Mouse (Mus musculus): ENCODE measurements around the gene Il27ra. TPM values are rescaled to one million over a fixed set of nuclear protein-coding genes. Genes with fewer than 3 reads are reported as not detected.

The Il27ra gene
- polyA plus RNA-seq, 1 experiment from 2014 or later = 0.13 TPM

- no peak for ATAC-seq (ENCODE audit: insufficient read depth, low FRiP score, low TSS enrichment)
- Histone ChIP-seq H3K4me3 (ENCODE audit: low read depth, low read length) (no peak overlapping the region), H3K4me2 (ENCODE audit: low read depth) (no peak overlapping the region; the same call in 1 of the 2 replicates), H3K9ac (ENCODE audit: low read length) (no peak overlapping the region), H3K4me1 (ENCODE audit: control insufficient read depth, insufficient read depth, low read length) (peaks cover 22% of the 10 kb centered on the region; the same call in 1 of the 2 replicates), H3K27me3 (ENCODE audit: control insufficient read depth, insufficient read depth, low read length) (no peaks in the 10 kb centered on the region), H3K36me3 (ENCODE audit: control insufficient read depth, insufficient read depth, low read length) (no peaks in the 10 kb centered on the region), H3K9me3 (ENCODE audit: control insufficient read depth, low read length) (no peaks in the 10 kb centered on the region), H3K27ac (ENCODE audit: low read depth, low read length) (no peak overlapping the region)
- DNase-seq (ENCODE audit: low spot score) = no peak
- 76% methylated on average over 12 of the region's 12 CpGs for WGBS
Observed at GRCm38 (mm10) chr8:84068316-84069035, 26.1 kb upstream of the Il27ra start.

GRCm38 (mm10) chr8:84067911-84068310, 25.5 kb upstream of the Il27ra start:
- no peak for DNase-seq (ENCODE audit: low spot score)
- Histone ChIP-seq H3K27ac (ENCODE audit: low read depth, low read length) (no peak overlapping the region), H3K9ac (ENCODE audit: low read length) (no peak overlapping the region), H3K4me2 (ENCODE audit: low read depth) (peak overlapping the region; percentile 38), H3K27me3 (ENCODE audit: control insufficient read depth, insufficient read depth, low read length) (no peaks in the 10 kb centered on the region), H3K9me3 (ENCODE audit: control insufficient read depth, low read length) (no peaks in the 10 kb centered on the region), H3K36me3 (ENCODE audit: control insufficient read depth, insufficient read depth, low read length) (no peaks in the 10 kb centered on the region), H3K4me3 (ENCODE audit: low read depth, low read length) (peak overlapping the region; percentile 93; the same call in 1 of the 2 replicates), H3K4me1 (ENCODE audit: control insufficient read depth, insufficient read depth, low read length) (peaks cover 16% of the 10 kb centered on the region; the same call in 1 of the 2 replicates)
- ATAC-seq (ENCODE audit: insufficient read depth, low FRiP score, low TSS enrichment) = no peak
- 90% methylated on average over 7 of the region's 7 CpGs for WGBS

- peaks cover 16% of the 10 kb centered on the region; the same call in 1 of the 2 replicates for H3K4me1 ChIP-seq (ENCODE audit: control insufficient read depth, insufficient read depth, low read length)
- peak overlapping the region; percentile 38 for H3K4me2 ChIP-seq (ENCODE audit: low read depth)
- no peaks in the 10 kb centered on the region for H3K27me3 ChIP-seq (ENCODE audit: control insufficient read depth, insufficient read depth, low read length)
- H3K36me3 ChIP-seq (ENCODE audit: control insufficient read depth, insufficient read depth, low read length) = no peaks in the 10 kb centered on the region
- H3K9me3 ChIP-seq (ENCODE audit: control insufficient read depth, low read length) = no peaks in the 10 kb centered on the region
- peak overlapping the region; percentile 95 for H3K27ac ChIP-seq (ENCODE audit: low read depth, low read length)
- H3K9ac ChIP-seq (ENCODE audit: low read length) = peak overlapping the region; percentile 90
- DNase-seq (ENCODE audit: low spot score) (peak; percentile 92), ATAC-seq (ENCODE audit: insufficient read depth, low FRiP score, low TSS enrichment) (peak; percentile 71)
- H3K4me3 ChIP-seq (ENCODE audit: low read depth, low read length) = peak overlapping the region; percentile 93
- 2% methylated on average over 25 of the region's 58 CpGs for WGBS
Observed at GRCm38 (mm10) chr8:84067047-84067573, 24.7 kb upstream of the Il27ra start.

- no peaks in the 10 kb centered on the region for H3K27me3 ChIP-seq (ENCODE audit: control insufficient read depth, insufficient read depth, low read length)
- under 1% methylated on average over 51 of the region's 51 CpGs for WGBS
- no peaks in the 10 kb centered on the region for H3K9me3 ChIP-seq (ENCODE audit: control insufficient read depth, low read length)
- peak; percentile 98 for ATAC-seq (ENCODE audit: insufficient read depth, low FRiP score, low TSS enrichment)
- H3K36me3 ChIP-seq (ENCODE audit: control insufficient read depth, insufficient read depth, low read length) = no peaks in the 10 kb centered on the region
- peak within 1 kb of the TSS; percentile 93 for H3K4me3 ChIP-seq (ENCODE audit: low read depth, low read length)
- peak within 1 kb of the TSS; percentile 53 for H3K4me2 ChIP-seq (ENCODE audit: low read depth)
- peak; percentile 97 for DNase-seq (ENCODE audit: low spot score)
- H3K9ac ChIP-seq (ENCODE audit: low read length) = peak within 1 kb of the TSS; percentile 90
- H3K4me1 ChIP-seq (ENCODE audit: control insufficient read depth, insufficient read depth, low read length) = peaks cover 16% of the 10 kb centered on the region; the same call in 1 of the 2 replicates
- H3K27ac ChIP-seq (ENCODE audit: low read depth, low read length) = peak within 1 kb of the TSS; percentile 95
Observed at GRCm38 (mm10) chr8:84066291-84066930, 24.0 kb upstream of the Il27ra start, which contains the start of gene Rfx1. Gene Rfx1, plus strand, starts transcription at chr8:84066834.

- Histone ChIP-seq H3K36me3 (ENCODE audit: control insufficient read depth, insufficient read depth, low read length) (no peaks in the 10 kb centered on the region), H3K9me3 (ENCODE audit: control insufficient read depth, low read length) (no peaks in the 10 kb centered on the region), H3K4me1 (ENCODE audit: control insufficient read depth, insufficient read depth, low read length) (peaks cover 16% of the 10 kb centered on the region; the same call in 1 of the 2 replicates), H3K9ac (ENCODE audit: low read length) (peak overlapping the region; percentile 56), H3K27me3 (ENCODE audit: control insufficient read depth, insufficient read depth, low read length) (no peaks in the 10 kb centered on the region), H3K4me2 (ENCODE audit: low read depth) (peak overlapping the region; percentile 53), H3K4me3 (ENCODE audit: low read depth, low read length) (peak overlapping the region; percentile 46), H3K27ac (ENCODE audit: low read depth, low read length) (peak overlapping the region; percentile 30; the same call in 1 of the 2 replicates)
- no peak for DNase-seq (ENCODE audit: low spot score)
- no peak for ATAC-seq (ENCODE audit: insufficient read depth, low FRiP score, low TSS enrichment)
- WGBS = 30% methylated on average over 5 of the region's 5 CpGs
Observed at GRCm38 (mm10) chr8:84065457-84066072, 23.2 kb upstream of the Il27ra start.

GRCm38 (mm10) chr8:84065037-84065436, 22.6 kb upstream of the Il27ra start, which contains the start of gene Gm10643:
Gene Gm10643, minus strand, starts transcription at chr8:84065137.
- H3K4me1 ChIP-seq (ENCODE audit: control insufficient read depth, insufficient read depth, low read length) = peaks cover 16% of the 10 kb centered on the region; the same call in 1 of the 2 replicates
- 92% methylated on average over 1 of the region's 1 CpGs for WGBS
- no peaks in the 10 kb centered on the region for H3K36me3 ChIP-seq (ENCODE audit: control insufficient read depth, insufficient read depth, low read length)
- peak within 1 kb of the TSS; percentile 53 for H3K4me2 ChIP-seq (ENCODE audit: low read depth)
- no peaks in the 10 kb centered on the region for H3K9me3 ChIP-seq (ENCODE audit: control insufficient read depth, low read length)
- peak within 1 kb of the TSS; percentile 46 for H3K4me3 ChIP-seq (ENCODE audit: low read depth, low read length)
- H3K9ac ChIP-seq (ENCODE audit: low read length) = peak within 1 kb of the TSS; percentile 56
- no peaks in the 10 kb centered on the region for H3K27me3 ChIP-seq (ENCODE audit: control insufficient read depth, insufficient read depth, low read length)
- no peak for ATAC-seq (ENCODE audit: insufficient read depth, low FRiP score, low TSS enrichment)
- peak within 1 kb of the TSS; percentile 30 for H3K27ac ChIP-seq (ENCODE audit: low read depth, low read length)
- no peak for DNase-seq (ENCODE audit: low spot score)

GRCm38 (mm10) chr8:84063861-84064610, 21.6 kb upstream of the Il27ra start:
- ATAC-seq (ENCODE audit: insufficient read depth, low FRiP score, low TSS enrichment) (no peak), DNase-seq (ENCODE audit: low spot score) (no peak)
- WGBS = 77% methylated on average over 8 of the region's 8 CpGs
- Histone ChIP-seq H3K4me3 (ENCODE audit: low read depth, low read length) (no peak overlapping the region), H3K27ac (ENCODE audit: low read depth, low read length) (no peak overlapping the region), H3K4me2 (ENCODE audit: low read depth) (no peak overlapping the region), H3K36me3 (ENCODE audit: control insufficient read depth, insufficient read depth, low read length) (no peaks in the 10 kb centered on the region), H3K9ac (ENCODE audit: low read length) (no peak overlapping the region), H3K4me1 (ENCODE audit: control insufficient read depth, insufficient read depth, low read length) (peaks cover 9% of the 10 kb centered on the region; the same call in 1 of the 2 replicates), H3K27me3 (ENCODE audit: control insufficient read depth, insufficient read depth, low read length) (no peaks in the 10 kb centered on the region), H3K9me3 (ENCODE audit: control insufficient read depth, low read length) (no peaks in the 10 kb centered on the region)

- Histone ChIP-seq H3K4me3 (ENCODE audit: low read depth, low read length) (no peak overlapping the region), H3K9me3 (ENCODE audit: control insufficient read depth, low read length) (no peaks in the 10 kb centered on the region), H3K27ac (ENCODE audit: low read depth, low read length) (no peak overlapping the region), H3K27me3 (ENCODE audit: control insufficient read depth, insufficient read depth, low read length) (no peaks in the 10 kb centered on the region), H3K36me3 (ENCODE audit: control insufficient read depth, insufficient read depth, low read length) (no peaks in the 10 kb centered on the region), H3K4me1 (ENCODE audit: control insufficient read depth, insufficient read depth, low read length) (no peaks in the 10 kb centered on the region), H3K4me2 (ENCODE audit: low read depth) (no peak overlapping the region), H3K9ac (ENCODE audit: low read length) (no peak overlapping the region)
- no peak for ATAC-seq (ENCODE audit: insufficient read depth, low FRiP score, low TSS enrichment)
- no peak for DNase-seq (ENCODE audit: low spot score)
- WGBS = 89% methylated on average over 2 of the region's 2 CpGs
Observed at GRCm38 (mm10) chr8:84060245-84060644, 17.9 kb upstream of the Il27ra start.

Measured in neural tube, embryonic 11.5 days (tissue).